Mouse (Mus musculus) small intestine, adult 2 months (tissue): ENCODE results near the gene Btbd6.
A peak's percentile ranks its signal among the peaks of the same experiment; 100 is the strongest.

ENCODE experiments used
- CTCF ChIP-seq: fragments of 200-500 bp; IDR thresholded peaks from 2 replicates; pipeline ENCODE4 v1.5.1; 2012; ENCODE audit warnings: low read depth, mild to moderate bottlenecking, control low read depth, inconsistent platforms, low read length, moderate library complexity, mixed read lengths; ENCODE audit not compliant: insufficient replicate concordance, insufficient read length; ENCODE audit errors: extremely low read depth
- POLR2A ChIP-seq: fragments of 200-500 bp; IDR thresholded peaks from 2 replicates; pipeline ENCODE4 v1.6.1; 2012; ENCODE audit warnings: low read depth, mild to moderate bottlenecking, control low read depth, inconsistent platforms, low read length, moderate library complexity

GRCm38 (mm10) chr12:112985346-112985745 lies 9.1 kb downstream of the Btbd6 start:
- TF ChIP-seq POLR2A (no peak), CTCF (peak; percentile 40; the same call in 1 of the 2 replicates)
